Mouse (Mus musculus): ENCODE measurements around the gene Chd6.

- no peak for TF ChIP-seq TCF12 (IDR thresholded peaks at IDR 0.05; ENCODE audit: low read depth, low read length)
- TF ChIP-seq TBP (conservative IDR thresholded peaks at IDR 0.05; ENCODE audit: low read depth, low read length) = no peak
- no peak for TF ChIP-seq POLR2A (IDR thresholded peaks at IDR 0.05; ENCODE audit: low read depth, low read length)
- no peak for TF ChIP-seq KAT2A (IDR thresholded peaks at IDR 0.05; ENCODE audit: insufficient replicate concordance, low read length)
- no peak for TF ChIP-seq ZC3H11A (IDR thresholded peaks at IDR 0.05; ENCODE audit: low read depth, low read length)
- TF ChIP-seq MYC (IDR thresholded peaks at IDR 0.05; ENCODE audit: low read depth, low read length) = no peak
- TF ChIP-seq CTCF (conservative IDR thresholded peaks at IDR 0.05 in 1 of 2, IDR thresholded peaks at IDR 0.05 in 1 of 2; ENCODE audit: low read depth in 2 of 2, low read length in 2 of 2) = peak in 1 of 2 experiments; percentile 66; a peak in 3 of 4 replicates
- TF ChIP-seq CHD1 (IDR thresholded peaks at IDR 0.05; ENCODE audit: low read depth, low read length) = no peak
- TF ChIP-seq JUND (conservative IDR thresholded peaks at IDR 0.05; ENCODE audit: low read depth, low read length) = no peak
These were observed 18.7 kb downstream of the Chd6 start for GRCm38 (mm10) chr2:161090200-161090599.
